Mouse (Mus musculus) lung, postnatal 0 days (tissue): ENCODE results near the gene Adam1a.
A peak's percentile ranks its signal among the peaks of the same experiment; 100 is the strongest.

Source experiments
- CTCF ChIP-seq: IDR thresholded peaks from 2 replicates; pipeline ENCODE4 v1.5.1; 2016; ENCODE audit warnings: antibody characterized with exemption, mild to moderate bottlenecking
- EP300 ChIP-seq: IDR thresholded peaks from 2 replicates; pipeline ENCODE4 v1.6.1; 2016; ENCODE audit warnings: antibody characterized with exemption, mild to moderate bottlenecking, control low read depth

GRCm38 (mm10) chr5:121591417-121592063 lies 46.3 kb upstream of the Adam1a start:
- TF ChIP-seq CTCF = no peak
- peak; percentile 34; the same call in 1 of the 2 replicates for TF ChIP-seq EP300
